Mouse (Mus musculus) frontal cortex, adult (tissue): ENCODE results near the gene Gm8677.
"Not testable (repeated sequence)": the region's sequence is repeated elsewhere in the genome, so short reads cannot be mapped to it uniquely, and the experiment has no call there.

Experiments
- ATAC-seq: cut with Nextera tagmentation; 2 replicates; pipeline ENCODE4 v1.9.2; 2017; ENCODE audit warnings: mild to moderate bottlenecking, moderate library complexity, mixed read lengths; ENCODE audit not compliant: low TSS enrichment

Gene Gm8677

DNA sequence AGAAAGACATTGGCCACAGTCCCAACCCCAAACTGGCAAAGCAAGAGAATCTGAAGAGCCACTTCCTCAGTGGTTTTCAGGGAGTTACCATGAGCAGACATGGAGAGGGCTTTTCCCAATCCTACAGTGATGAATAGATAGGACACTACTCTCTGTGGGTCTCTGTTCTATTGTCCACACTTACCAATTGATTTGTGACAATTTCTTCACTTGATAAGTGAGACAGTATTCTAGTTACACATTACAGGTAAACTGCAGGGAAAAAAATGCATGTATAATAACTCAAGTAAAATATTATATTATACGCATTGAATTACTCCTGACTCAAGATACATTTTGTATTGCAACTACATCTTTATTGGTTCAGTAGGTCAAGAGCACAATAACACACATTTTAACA, at the start of gene Gm8677:
Gene Gm8677 (minus strand): TSS at position 101 of the 400 bp plus-strand sequence.
- not testable (repeated sequence) for ATAC-seq

- ATAC-seq, result not testable (repeated sequence)
These were observed 30.6 kb upstream of the Gm8677 start, which contains the start of gene Gm4201 for GRCm38 (mm10) chr7:22565243-22565642. TSS of gene Gm4201 (minus strand) at chr7:22565343.

- ATAC-seq, result not testable (repeated sequence)
These were observed 12.0 kb downstream of the Gm8677 start, which contains the start of gene Vmn1r152 for GRCm38 (mm10) chr7:22522667-22523066. TSS of gene Vmn1r152 (plus strand) at chr7:22522967.

- ATAC-seq, result not testable (repeated sequence)
These were observed 35.1 kb downstream of the Gm8677 start, which contains the start of gene Vmn1r151 for GRCm38 (mm10) chr7:22499578-22499977. TSS of gene Vmn1r151 (minus strand) at chr7:22499678.
